Mouse (Mus musculus): ENCODE measurements at regions not wholly inside any gene's neighbourhood (a gene's known extent, or its start where the extent isn't known, plus 50 kb on each side); places are given as distances from the start of the nearest gene placed in this dataset.

GRCm38 (mm10) chr12:64255016-64255415 lies 219.5 kb downstream of the Fscb start:
- no peaks in the 10 kb centered on the region for H3K36me3 ChIP-seq (ENCODE audit: control insufficient read depth in 1 of 2, insufficient read depth in 2 of 2, low read length in 2 of 2)
- no peaks in the 10 kb centered on the region for H3K4me1 ChIP-seq (ENCODE audit: control insufficient read depth in 1 of 2, insufficient read depth in 2 of 2, low read length in 2 of 2)
- no peak overlapping the region for H3K9ac ChIP-seq (ENCODE audit: control insufficient read depth, low read depth, low read length, poor library complexity, severe bottlenecking)
- DNase-seq (ENCODE audit: low read depth, low spot score), result no peak
- TF ChIP-seq RAD21 (IDR thresholded peaks at IDR 0.05; ENCODE audit: low read depth, low read length) (no peak), USF2 (IDR thresholded peaks at IDR 0.05; ENCODE audit: borderline replicate concordance in 1 of 2, insufficient read depth in 1 of 2, low read depth in 1 of 2, low read length in 2 of 2) (no peak), JUND (IDR thresholded peaks at IDR 0.05; ENCODE audit: low read depth, low read length) (no peak), USF1 (IDR thresholded peaks at IDR 0.05; ENCODE audit: low read depth, low read length) (no peak), MAX (IDR thresholded peaks at IDR 0.05; ENCODE audit: low read length) (no peak), TAL1 (IDR thresholded peaks at IDR 0.05; ENCODE audit: low read length) (no peak), GATA1 (IDR thresholded peaks at IDR 0.05; ENCODE audit: low read depth, low read length) (no peak), POLR2AphosphoS5 (IDR thresholded peaks at IDR 0.05; ENCODE audit: borderline replicate concordance, low read depth, low read length) (no peak), MAZ (IDR thresholded peaks at IDR 0.05; ENCODE audit: low read depth, low read length) (no peak), MYC (IDR thresholded peaks at IDR 0.05; ENCODE audit: low read depth, low read length) (no peak), SMC3 (IDR thresholded peaks at IDR 0.05; ENCODE audit: low read depth, low read length) (no peak), ETS1 (IDR thresholded peaks at IDR 0.05; ENCODE audit: low read depth, low read length) (no peak), E2F4 (IDR thresholded peaks at IDR 0.05; ENCODE audit: borderline replicate concordance, low read depth, low read length) (no peak)
- H3K79me2 ChIP-seq (ENCODE audit: control insufficient read depth, insufficient read depth, low read length, poor library complexity), result no peaks in the 10 kb centered on the region
- no peaks in the 10 kb centered on the region for H3K27me3 ChIP-seq (ENCODE audit: control insufficient read depth in 1 of 2, insufficient read depth in 2 of 2, low read length in 2 of 2)
- no peak overlapping the region for H3K4me3 ChIP-seq (ENCODE audit: control insufficient read depth in 1 of 2, insufficient read depth in 1 of 2, low read depth in 2 of 2, low read length in 2 of 2)
- H3K27ac ChIP-seq (ENCODE audit: control insufficient read depth, low read depth, low read length), result no peak overlapping the region
- no peaks in the 10 kb centered on the region for H3K9me3 ChIP-seq (replicated peaks; ENCODE audit: insufficient read depth, low read length)

GRCm38 (mm10) chr12:64249974-64250373 lies 224.5 kb downstream of the Fscb start:
- H3K36me3 ChIP-seq (ENCODE audit: control insufficient read depth in 1 of 2, insufficient read depth in 2 of 2, low read length in 2 of 2), result no peaks in the 10 kb centered on the region
- TF ChIP-seq MYB (IDR thresholded peaks at IDR 0.05; ENCODE audit: low read depth, low read length) (no peak), NRF1 (IDR thresholded peaks at IDR 0.05; ENCODE audit: insufficient read depth, low read depth, low read length, poor library complexity, severe bottlenecking) (no peak), CHD2 (IDR thresholded peaks at IDR 0.05; ENCODE audit: low read length) (no peak)
- no peak overlapping the region for H3K9ac ChIP-seq (ENCODE audit: control insufficient read depth, low read depth, low read length, poor library complexity, severe bottlenecking)

More at GRCm38 (mm10) chr12:64249974-64250373, 224.5 kb downstream of the Fscb start:
- H3K27ac ChIP-seq (ENCODE audit: control insufficient read depth, low read depth, low read length), result no peak overlapping the region
- DNase-seq (ENCODE audit: low read depth, low spot score), result no peak
- no peaks in the 10 kb centered on the region for H3K4me1 ChIP-seq (ENCODE audit: control insufficient read depth in 1 of 2, insufficient read depth in 2 of 2, low read length in 2 of 2)
- no peak overlapping the region for H3K4me3 ChIP-seq (ENCODE audit: control insufficient read depth in 1 of 2, insufficient read depth in 1 of 2, low read depth in 2 of 2, low read length in 2 of 2)
- H3K79me2 ChIP-seq (ENCODE audit: control insufficient read depth, insufficient read depth, low read length, poor library complexity), result no peaks in the 10 kb centered on the region
- no peaks in the 10 kb centered on the region for H3K9me3 ChIP-seq (replicated peaks; ENCODE audit: insufficient read depth, low read length)
- H3K27me3 ChIP-seq (ENCODE audit: control insufficient read depth in 1 of 2, insufficient read depth in 2 of 2, low read length in 2 of 2), result no peaks in the 10 kb centered on the region

All from MEL (cell line).